Mouse (Mus musculus) embryo, embryonic 9.5 days (tissue): Measurements from ENCODE around the gene Cand1.

Experiments used
- DNase-seq: peaks from one replicate; pipeline ENCODE4 v3.0.0-alpha.2; 2017; ENCODE audit errors: extremely low spot score

Cand1 gene

GRCm38 (mm10) chr10:119211251-119211650 lies 28.6 kb downstream of the Cand1 start:
- no peak for DNase-seq

DNA sequence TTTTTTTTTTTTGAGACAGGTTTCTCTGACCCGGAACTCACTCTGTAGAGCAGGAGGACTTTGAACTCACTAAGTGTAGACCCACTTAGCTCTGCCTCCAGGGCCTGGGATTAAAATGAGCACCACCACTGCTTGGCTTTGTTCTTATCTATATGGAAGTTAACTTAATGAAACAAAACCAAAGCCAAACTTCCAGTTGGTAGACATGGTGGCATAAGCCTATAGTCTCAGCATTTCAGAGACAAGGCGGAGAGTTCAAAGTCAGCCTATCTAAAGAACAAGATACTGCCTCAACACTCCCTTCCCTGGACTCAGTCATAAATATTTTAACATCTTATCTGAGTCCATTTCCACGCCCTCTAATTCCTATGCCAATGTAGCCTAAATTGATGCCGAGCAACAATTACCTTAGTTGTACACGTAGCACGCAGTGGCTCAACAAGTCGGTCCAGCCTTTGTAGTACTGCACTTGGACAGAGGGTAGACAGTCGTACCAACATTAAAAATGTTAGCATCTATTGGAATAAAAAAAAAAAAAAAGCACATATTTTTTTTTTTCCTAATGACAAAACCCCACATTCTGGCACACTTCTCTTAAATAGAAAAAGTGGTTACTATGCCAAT lies 33.4 kb downstream of the Cand1 start:
- no peak for DNase-seq

DNA sequence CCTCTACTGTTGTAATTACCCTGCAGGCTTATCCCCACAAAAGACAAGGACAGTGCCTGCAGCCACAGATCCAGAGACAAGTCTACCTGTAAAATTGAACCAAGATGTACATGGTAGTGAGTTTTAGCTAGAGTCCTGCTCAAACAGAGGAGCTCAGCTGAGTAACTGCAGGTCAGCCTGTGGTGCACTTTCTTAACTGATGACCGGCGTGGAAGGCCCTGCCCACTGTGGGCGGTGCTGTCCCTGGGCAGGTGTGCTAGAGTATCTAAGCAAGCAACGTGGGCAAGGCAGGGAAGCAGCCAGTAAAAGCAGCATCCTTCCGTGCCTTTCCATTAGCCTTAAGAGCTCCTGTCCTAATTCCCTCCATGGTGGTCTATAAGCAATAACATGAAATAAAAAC lies 34.6 kb downstream of the Cand1 start:
- no peak for DNase-seq

- no peak for DNase-seq
Observed at GRCm38 (mm10) chr10:119204334-119204946, 35.4 kb downstream of the Cand1 start.

- DNase-seq: no peak
Observed at GRCm38 (mm10) chr10:119199864-119200263, 40.0 kb downstream of the Cand1 start.

- no peak for DNase-seq
Observed at GRCm38 (mm10) chr10:119198186-119198880, 41.5 kb downstream of the Cand1 start.

DNA sequence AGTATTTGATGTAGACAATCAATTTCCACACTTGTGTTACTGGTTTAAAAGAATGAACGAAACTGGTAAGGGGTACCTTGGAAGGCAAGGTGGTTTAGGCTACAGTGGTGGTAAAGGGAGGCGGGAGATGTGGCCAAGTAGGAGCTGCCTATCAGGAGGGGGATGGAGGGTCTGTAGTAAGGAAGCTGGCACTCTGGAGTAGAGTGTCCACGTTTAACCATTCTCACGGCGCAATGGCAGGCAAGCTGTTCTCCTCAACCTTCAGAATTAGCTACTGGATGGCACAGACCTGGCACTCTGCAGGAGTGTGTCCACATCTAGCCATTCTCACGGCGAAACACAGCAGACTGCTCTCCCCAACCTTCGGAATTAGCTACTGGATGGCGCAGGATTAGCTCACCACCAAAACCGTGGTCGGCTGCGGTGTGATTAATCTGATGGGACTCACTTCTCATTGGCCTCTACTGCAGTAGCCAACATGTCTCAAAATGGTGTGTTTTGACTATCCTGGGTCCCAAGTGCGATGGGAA lies 42.2 kb downstream of the Cand1 start:
- DNase-seq: no peak

GRCm38 (mm10) chr10:119192598-119193372 lies 47.1 kb downstream of the Cand1 start:
- DNase-seq: no peak

DNA sequence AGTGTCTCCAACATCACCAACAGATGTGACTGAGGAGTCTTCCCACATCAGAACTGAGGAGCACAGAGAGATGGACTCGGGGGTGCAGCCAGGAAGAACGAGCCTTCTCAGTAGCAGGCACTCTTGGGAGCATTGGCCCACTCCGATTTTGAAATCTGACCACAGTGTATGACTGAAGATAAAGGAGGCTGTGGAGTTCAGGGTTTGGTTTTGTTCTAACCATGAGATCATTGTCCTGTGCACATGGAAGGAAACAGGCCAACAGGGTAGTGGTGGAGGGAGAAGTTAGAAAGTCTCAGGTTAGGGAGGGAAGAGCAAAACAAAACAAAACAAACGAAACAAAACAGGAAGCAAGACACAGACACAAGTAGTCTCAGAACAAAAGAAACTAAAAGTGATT lies 52.1 kb downstream of the Cand1 start:
- no peak for DNase-seq

DNA sequence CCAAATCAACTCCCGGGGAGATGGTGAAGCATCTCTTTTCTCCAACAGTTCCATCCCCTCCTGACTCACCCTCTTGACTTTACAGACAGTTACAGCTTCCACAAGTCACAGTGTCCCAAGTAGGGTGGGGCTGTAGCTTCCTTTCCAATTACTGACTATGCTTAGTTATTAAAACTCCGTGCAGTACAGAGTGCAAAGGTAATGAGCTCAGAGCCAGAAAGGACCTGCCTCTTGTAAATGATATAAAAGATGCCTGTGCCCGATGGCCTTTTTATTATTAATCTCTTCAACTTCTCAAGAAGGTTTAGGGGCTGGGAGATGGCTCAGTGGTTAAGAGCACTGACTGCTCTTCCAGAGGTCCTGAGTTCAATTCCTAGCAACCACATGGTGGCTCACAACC lies 70.2 kb downstream of the Cand1 start:
- DNase-seq: no peak

- DNase-seq: no peak
Observed at GRCm38 (mm10) chr10:119169237-119169636, 70.6 kb downstream of the Cand1 start.

DNA sequence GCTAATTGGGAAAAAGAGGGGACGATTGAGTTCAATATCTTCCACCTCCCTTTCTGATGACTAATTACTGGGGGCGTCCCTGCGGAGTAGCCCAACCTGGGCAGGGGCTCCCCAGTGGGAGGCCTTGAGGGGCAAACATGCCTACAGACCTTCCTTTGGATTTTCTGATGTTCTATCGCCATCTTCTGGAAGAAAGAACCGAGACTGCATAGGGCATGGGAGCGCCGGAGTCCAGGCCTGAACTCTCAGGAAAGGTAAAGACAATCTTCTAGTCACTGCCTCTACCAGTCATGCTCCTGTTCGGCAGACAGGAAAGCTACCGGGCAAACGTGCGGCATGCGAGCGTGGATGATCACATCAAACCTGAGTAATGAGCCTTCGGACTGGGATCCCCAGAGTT lies 71.1 kb downstream of the Cand1 start:
- DNase-seq: peak; percentile 48

DNA sequence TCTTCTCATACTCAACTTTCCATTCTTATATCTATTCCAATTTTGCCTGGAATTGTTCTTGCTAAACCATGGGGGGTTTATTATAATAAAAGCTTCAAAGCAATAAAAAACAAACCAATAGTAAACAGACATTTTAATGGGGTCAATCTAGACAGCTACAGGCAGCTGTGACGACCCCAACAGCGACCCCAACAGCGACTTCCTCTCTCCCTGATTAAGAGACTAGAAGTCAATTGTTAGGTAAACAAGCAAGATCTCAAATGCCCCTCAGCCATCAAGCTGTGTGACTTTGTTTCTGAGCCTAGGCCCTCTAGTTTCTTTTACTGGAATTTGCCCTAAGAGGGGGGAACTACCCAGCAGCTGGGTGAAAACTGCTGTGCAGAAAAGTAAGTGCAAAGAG lies 72.0 kb downstream of the Cand1 start:
- no peak for DNase-seq

- DNase-seq: no peak
Observed at GRCm38 (mm10) chr10:119165051-119165450, 74.8 kb downstream of the Cand1 start.

- no peak for DNase-seq
Observed at GRCm38 (mm10) chr10:119161820-119162382, 78.0 kb downstream of the Cand1 start.

DNA sequence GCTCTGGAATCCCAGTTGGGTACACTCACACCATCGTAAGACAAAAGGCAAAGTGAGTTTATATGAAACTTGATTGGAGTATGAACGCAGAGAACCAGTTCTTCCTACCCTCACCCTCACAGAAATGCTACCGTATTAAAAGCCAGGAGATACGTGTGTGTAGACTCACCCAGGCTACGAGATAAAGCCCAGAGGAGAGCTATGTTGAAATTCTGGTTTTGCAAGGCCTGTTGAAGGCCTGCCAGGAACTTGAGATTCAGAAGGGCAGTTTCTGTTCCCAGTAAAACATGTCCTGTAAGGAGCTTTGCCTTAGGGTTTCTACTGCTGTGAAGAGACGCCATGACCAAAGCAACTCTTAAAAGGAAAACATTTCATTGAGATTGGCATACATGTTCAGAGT lies 79.7 kb downstream of the Cand1 start:
- no peak for DNase-seq

- DNase-seq: no peak
Observed at GRCm38 (mm10) chr10:119149261-119149660, 90.6 kb downstream of the Cand1 start.
